Mouse (Mus musculus) gonadal fat pad, adult 2 months (tissue): Measurements from ENCODE around the gene Rbm44. TPM values are rescaled to one million over a fixed set of nuclear protein-coding genes. Genes with fewer than 3 reads are reported as not detected.

Experiments
- DNase-seq: peaks from one replicate; pipeline ENCODE4 v3.0.0-alpha.2; 2012; ENCODE audit warnings: low read depth
- polyA plus RNA-seq: library from polyadenylated mRNA; depleted of rRNA; stranded (reverse); fragments of >200 nt; gene quantifications from 2 replicates; pipeline ENCODE4 v1.2.3, GENCODE M21; 2012

The Rbm44 gene
- polyA plus RNA-seq, 1 experiment, result 0.05 TPM

DNA sequence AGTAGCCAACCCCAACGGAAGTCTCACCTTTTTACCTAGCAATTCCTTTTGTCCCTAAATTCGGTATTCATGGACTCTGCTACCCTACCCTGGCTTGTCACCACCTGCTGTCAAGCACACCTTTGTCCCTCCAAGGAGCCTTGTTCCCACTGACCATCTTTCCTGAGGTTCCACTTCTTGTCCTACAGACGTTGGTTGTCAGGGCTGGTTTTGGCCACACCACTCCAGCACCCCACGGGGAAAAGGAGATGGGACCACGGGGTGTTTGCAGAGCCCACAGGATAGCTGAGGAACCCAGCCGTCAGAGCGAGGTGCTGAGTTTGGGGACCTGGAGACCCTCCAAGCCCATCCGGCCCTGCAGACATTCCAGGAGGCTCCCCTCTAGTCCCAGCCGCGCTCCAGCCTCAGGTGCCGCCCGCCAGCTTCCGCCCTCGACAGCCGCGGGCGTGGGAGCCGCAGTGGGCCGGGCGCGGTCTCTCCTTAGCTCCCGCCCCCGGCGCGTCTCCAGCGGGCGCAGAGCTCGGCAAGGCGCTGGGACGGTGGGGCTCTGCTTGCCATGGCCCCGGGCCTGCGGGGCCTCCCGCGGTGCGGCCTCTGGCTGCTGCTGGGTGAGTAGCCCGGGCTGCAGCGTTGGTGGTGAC is 34.8 kb downstream of the Rbm44 start, which contains the start of gene Ramp1:
Gene Ramp1, plus strand, starts transcription at position 290 of the 641 bp plus-strand sequence.
- no peak for DNase-seq

DNA sequence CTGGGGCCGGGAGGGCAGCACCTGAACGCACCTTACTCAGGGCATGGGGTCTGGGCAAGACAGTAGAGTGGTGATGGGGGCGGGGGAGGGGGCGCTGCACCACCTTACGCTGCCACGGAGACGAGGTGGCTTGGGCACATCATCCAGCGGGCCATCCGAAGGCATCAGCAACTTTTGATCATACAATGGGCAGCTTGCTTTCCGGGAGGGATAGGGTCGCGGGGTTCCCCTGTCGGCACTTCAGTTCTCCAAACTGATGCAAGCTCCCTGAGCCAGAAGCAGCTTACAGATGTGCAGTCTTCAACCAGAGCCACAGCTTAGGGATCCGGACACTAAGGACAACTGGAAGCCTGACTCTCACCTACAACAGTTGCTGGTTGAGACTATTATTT is 35.3 kb downstream of the Rbm44 start:
- DNase-seq, result no peak

DNA sequence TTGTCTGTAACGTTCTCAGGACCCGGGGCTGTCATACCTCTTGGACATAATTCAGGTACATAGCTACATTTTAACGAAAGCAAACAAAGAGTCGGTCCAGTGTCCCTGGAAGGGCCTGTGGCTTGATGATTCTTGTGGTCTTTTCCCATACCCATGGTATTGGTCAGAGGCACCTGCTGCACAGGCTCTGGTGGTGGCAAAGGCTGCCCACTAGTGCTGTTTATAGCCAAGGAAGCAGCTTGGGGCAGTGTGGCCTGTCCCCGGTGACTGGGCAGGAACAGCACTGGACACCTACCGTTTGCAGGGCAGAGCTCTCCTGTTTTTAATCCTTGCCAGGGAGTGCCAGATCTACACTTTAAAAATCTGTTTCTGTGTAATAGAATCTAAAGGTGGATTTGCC is 35.8 kb downstream of the Rbm44 start:
- DNase-seq, result no peak

DNA sequence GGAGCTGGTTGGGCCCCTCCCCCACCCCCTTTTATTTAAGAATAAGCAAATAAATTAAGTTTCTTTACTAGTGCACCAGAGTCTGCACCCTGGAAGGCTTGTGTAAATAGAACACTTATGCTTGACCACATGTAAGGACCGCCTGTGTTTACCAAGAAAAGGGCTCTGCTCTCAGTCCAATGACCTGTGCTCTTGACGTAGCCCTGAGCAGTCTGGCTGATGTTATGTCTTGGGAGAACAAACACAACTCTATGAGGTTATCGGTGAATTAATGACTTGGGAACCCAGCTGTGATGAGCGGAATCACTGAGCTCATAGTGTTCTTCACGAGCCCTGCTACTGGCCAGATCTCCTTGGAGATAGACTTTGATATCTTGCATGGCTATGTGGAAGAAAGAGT is 36.4 kb downstream of the Rbm44 start:
- DNase-seq, result no peak

DNA sequence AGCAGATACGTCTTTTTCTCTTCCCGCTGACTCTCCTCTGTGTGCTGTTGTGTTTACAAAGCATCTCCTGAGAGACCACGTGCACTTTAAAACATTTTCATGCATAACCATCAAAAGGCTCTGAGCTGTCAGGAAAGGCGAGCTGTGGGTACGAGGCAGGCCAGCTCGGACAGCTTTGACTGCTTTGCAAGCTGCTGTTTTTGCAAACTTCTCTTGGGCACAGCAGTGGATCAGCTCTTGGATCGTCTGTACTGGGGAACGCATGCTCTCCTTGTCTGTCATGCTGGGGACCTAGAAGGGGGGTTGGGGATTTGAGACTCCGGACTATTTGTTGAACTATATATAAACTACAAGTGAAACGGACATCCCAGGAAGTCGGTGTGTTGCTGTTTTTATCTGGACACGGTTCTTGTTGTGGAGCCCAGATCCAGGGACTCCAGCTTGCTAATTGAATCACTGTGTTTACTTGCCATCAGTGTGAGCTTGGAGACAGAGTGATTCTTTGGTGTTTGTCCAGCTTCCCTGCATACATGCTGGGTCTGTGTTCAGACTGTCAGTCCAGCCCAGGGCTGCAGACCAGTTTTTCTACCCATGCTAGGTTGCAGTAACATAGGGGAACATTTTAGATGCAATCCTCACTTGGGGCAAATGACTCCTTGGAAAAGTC is 37.0 kb downstream of the Rbm44 start:
- DNase-seq, result no peak

DNA sequence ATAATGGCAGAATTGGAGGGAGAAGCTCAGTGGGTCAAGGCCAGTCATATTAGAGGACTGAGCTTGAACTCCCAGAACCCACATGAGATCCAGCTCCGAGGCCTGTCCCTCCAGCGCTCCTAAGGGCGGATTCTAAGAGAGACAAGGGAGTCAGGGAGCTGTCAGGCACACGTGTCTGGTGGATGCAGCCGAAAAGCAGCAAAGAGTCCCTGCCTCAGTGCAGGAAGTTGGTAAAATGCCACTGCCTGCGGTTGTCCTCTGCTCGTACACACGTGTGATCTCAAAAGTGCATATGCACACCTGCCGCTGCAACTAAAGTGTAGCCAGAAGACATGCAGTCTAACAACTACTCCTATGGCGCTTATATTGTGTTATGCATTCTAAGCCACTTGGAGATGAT is 38.4 kb downstream of the Rbm44 start:
- no peak for DNase-seq

DNA sequence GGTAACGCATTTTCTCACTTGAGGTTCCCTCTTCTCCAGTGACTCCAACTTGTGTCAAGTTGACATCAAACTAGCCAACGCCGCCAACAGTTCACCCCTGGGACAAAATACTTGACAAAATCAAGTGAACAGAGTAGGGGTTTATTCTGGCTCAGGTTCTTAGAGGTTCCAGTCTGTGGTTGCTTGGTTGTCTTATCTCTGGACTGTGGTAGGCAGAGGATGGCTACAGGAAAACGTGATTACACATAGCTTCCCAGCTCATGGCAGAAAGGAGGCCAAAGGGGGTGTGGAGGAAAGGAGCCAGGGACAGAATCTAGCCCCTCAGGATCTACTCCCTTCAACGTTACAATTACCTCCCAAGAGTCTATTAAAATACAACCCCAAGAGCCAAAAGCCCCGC is 41.8 kb downstream of the Rbm44 start:
- DNase-seq, result no peak

DNA sequence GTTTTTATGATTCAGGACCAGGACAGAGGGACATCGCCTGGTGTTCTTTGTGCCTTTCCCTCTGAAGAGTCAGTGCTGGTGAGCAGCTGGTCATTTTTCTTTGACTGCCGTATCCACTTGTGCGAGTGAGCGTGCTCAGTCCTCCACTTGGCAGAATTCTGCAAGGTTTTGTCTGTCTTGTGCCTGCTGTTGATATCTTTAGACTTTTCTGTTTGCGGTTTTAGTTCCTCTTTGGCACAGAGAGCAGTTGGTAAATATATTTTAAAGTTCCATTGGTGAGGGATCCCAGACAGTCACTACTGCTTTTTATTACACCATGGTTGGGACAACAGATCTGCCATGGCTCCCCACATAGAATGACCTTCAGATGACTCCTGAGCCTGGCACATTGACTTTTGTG is 42.4 kb downstream of the Rbm44 start:
- DNase-seq, result no peak

DNA sequence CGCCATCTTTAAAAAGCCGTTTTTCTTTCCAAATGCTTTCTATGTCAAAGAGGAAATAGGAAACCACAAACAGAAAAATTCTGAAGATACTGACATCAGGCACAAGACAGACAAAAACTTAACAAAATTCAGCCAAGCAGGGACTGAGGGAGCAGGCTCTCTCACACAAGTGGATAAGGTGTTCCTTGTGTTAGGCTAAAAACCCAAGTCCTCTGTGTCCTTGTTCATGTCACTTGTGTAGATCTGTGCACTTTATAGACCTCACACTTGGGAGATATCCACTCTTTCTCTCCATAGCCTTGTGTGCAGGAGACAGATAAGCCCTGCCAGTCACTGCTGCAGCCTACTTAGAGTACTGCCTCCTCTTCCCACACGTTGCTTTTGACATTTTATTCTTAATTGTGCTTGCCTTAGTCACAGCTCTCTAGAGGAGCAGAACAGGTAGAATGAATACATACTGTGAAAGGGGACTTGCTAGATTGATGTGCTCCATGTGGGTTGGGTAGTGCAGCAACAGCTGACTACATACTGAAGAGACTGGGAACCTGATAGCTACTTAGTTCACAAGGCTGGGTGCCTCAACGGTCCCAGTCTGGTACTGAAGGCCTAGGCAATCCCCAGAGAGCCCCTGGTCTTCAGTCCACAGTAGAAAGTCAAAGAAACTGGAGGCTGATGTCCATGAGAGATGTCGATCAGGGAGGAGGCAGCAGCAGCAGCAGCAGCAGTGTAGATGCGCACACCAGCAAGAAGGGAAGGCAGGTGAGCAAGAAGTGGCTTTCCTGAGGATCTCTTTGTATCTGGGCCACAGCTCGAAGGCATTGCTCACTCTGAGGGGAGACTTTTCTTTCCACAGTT is 43.1 kb downstream of the Rbm44 start:
- no peak for DNase-seq

DNA sequence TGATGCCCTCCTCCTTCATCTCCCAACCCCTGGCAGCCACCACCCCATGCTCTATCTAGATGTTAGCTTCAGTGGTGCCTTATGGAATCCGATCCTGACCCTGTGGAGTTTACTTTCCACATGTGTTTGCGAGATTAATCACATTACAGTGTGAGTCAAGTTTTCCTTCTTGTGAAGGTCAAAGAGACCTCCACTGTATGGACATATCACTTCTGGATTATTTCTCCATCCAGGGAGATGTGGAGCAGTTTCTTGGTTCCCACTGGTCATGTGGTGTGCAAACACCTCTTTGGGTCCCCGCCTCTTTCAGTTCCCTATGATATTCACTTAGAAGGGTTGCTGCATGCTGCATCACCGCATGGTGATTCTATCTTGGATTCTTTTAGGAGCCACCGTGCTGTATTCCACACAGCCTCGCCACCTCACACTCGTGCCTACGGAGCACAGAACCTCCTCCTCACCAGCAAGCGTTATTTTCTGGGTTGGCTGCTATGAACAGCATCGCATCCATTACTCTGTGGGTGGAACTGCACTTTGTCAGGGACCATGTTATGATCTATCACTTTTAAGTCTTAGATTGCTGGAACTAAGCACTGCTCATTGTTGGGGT is 44.1 kb downstream of the Rbm44 start:
- no peak for DNase-seq

DNA sequence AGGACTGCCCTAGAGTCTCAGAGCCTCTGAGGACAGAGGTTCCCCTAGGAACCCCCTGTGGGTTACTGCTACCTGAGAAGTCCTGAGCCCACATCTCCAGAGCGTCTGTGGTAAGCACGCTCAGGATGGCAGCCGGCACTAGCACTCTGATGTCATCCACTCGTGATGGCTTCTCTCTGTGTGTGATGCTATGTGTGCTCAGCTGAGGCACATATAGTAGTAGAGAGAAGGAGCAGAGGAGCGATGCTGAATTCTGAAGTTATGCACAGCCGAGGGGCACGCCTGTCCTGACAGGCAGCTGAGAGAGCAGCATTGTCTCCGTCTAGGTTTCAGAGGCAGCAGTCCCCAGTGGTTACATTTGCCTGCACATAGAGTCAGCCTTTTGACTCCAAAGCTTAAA is 47.3 kb downstream of the Rbm44 start:
- DNase-seq, result no peak

DNA sequence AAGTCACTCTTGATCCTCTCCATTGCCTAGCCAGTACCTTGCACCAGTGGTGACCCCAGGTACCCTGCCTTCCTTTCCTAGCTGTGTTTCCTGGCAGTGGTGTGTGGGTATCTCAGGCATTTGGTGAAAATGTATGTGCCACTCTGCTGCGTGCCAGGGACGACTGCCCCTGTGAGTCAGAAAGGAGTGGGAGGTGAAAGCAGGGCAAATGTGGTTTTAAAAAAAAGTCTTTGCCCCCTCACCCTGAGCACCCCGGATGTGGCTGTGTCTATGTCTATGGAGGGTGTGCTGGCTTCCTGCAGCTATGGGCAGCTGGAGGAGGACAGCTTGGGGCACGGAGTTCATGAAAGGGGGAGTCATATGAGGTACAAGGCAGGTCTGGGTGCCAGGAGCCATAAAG is 48.4 kb downstream of the Rbm44 start:
- no peak for DNase-seq

DNA sequence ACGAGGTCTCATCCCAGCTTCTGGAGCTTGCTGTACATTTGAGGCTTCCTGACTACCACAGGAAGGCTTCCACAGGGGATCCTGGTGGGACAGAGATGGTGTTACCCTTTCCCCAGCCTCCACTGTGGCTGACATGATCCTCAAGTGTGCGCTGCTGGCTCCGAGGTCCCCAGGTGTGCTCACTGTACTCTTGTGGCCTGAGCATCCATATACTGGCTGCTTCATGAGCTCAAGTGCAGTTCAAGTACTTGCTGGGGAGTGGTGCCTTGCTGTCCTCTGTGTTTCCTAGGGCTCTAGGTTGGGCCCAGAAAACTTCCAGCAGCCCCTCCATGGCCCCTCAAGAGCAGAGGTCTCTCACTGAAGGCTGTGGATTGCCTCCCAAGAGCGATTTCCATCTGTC is 48.8 kb downstream of the Rbm44 start:
- no peak for DNase-seq

DNA sequence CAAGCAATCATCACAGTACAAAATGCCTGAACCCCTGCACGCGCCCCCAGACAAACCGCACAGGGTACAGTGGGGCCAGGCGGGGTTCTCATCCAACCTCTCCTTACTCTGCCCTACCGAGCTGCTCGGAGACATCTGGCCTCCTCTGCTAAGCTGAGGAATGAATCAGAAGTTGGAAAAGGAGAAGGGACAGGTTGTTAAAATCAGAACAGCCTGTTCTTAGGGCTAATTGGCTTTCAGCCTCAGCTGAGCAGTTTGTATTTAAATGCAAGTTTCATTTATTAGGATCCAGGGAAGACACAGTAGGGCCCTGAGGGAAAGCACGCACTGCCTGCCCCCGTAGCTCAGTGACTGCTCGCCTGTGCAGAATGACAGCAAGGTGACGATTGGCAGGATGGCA is 54.9 kb downstream of the Rbm44 start:
- no peak for DNase-seq

DNA sequence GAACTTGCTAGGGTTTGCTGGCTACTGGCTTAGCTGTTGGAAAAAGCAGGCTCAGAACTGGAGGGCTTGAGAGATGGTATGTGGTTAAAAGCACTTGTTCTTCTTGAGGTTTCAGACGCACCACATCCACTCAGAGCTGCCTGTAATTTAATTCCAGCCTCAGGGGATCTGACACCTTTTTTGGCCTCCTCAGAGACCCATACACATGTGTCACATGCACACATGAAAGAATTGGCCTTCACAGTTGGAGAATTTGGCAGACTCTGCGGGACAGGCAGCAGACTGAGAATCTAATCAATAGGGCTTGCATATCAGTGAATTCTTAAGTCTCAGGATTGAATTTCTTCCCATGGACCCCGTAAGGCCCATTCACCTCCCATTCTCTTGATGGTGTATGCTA is 56.2 kb downstream of the Rbm44 start:
- DNase-seq, result no peak

DNA sequence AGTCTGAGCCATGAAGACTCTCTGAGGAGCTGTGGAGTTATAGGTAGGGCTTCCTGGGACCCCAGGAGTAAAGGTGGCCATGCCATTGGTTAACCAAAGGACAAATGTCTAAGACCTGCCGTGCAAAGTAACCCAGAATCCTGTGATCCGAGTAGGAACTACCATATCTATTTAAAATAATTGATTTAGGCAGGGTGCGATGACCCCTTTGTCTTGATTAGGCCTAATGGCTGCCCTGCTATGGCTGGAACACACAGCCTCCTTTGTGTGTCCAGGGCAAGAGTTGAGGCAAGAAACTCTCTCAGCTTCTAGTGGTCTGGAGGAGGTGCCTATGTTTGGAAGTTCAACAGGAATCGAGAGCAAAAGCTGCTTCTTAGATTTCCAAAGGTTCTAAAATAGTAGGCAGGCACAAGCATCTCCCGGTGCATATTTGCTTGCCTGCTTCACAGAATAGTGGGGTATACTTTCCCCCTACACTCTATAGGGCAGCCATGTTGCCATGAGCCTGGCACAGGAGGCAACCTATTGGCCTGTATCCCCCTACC is 59.4 kb downstream of the Rbm44 start:
- no peak for DNase-seq

DNA sequence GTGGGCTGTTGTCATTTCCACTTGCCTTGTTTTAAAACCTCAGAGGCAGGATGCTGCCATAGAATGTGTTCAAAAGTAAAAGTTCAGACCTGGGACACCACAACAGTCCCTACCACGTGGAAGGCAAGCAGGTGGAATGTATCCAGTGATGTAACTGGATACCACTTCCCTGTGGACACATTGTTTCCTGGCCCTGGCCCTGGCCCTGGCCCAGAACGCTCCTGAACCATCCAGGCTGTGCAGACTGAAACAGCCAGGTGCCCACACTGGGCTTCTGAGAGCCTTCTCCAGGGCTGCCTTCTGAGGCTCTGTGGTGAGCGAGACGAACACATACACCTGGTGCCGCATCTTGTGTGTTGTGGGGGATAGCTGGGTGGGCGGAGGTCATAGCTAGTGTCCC is 60.8 kb downstream of the Rbm44 start:
- DNase-seq, result no peak

DNA sequence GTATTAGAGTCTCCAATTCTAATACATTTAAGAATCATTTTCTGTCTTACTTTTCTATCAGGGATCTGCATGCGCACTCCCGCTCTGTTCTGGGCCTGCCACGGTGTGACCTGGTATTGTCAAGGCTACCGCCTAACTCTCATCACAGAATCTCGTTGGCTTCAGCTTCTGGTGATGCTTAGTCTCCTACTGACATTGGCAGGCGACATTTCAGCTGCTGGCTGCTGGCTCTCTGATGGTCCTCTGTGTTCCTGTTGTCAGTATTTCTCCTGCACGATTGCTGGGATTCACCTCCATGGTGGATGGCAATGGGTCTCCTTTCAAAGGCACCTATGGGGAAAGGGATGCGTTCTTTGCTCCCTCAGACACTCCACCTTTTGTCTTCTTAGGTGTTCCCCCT is 61.4 kb downstream of the Rbm44 start:
- no peak for DNase-seq

DNA sequence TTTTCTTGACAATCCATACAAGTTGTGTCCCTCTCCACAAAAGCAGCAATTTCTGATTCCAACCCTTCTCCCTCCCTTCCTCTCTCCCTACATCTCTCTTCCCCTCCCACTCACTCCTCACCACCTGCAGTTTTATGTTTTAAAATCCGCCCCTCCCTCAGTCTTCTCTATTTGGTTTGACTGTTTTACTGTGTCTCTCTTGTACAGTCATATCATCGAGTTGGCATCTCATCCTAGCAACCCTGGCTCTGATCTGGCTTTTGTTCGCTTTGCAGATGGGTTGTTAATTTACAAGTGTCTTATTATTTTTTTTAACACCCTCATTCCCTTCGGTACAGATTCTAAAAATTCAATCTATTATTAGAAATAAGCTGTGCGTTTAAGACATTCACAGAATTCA is 62.0 kb downstream of the Rbm44 start:
- no peak for DNase-seq

DNA sequence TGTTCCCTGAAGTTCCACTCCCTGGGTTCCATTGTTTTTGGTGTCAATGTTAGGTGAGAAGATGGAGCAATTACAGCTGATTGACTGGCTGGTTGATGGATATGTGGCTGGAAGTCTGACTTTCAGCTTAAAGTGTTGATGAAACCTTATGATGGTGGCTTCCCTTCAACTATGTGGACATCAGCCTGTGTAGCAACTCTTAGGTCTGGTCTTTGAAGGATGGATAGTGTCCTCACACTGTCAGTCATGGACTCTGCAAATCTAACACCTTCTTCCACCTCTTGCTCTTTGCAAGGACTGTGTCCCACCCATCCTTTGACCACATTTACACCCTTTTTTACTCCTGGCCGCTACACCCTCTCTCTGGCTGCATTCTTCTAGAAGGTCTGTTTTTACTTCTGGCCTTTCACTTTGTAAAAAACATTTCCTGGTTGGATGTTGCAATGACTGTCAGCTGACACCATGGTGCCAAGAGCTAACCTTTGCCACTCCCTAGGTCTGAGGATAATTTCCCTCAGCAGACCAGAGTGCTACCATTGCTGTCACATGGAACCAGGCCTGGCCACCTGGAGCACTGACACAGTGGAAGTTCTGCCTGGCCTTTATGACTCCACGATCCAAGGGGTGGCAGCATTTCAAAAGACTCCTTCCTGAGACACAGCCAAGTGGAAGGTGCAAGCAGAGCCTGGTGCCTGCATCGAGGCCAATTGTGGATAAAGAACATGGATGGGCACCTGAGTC is 62.6 kb downstream of the Rbm44 start:
- DNase-seq, result no peak

DNA sequence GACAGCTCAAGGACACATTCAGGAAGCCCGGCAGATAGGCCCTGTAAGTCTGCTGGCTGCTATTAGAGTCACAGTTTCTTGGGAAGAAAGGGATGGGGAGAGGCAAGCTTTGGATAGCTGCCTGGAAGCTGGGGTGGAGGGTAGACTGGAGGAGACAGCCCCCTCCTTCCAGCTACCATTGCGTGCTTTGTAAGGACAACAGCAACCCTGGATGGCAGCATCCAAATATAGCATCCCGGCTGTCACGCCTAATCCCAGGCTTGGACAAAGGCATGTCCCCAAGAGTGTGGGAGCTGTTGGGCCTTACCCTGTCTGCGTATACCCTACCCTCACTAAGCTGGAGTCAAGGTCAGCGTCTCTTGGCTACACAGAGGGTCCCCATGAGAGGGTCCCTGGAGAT is 64.5 kb downstream of the Rbm44 start:
- no peak for DNase-seq

DNA sequence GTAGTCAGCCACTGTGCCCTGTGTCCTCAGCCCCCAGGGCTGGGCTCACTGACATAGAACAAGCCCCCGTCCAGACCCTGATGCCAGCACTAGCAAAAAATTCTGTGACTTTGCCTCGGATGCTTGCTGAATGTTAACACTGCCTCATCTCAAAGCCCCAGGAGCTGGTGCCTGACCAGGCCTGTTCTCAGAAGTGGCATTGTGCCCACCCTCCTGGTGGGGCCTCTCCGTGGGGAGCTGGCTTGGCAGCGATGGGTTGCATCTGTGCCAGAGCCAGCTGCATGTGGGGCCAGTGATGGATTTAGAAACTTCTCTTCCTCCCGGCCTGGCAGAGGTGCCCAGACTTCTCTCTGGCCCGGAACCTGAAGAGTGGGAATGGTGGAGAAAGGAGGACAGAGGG is 64.9 kb downstream of the Rbm44 start:
- DNase-seq, result no peak
